Mouse (Mus musculus): ENCODE results near the gene Slc35a1. TPM values are rescaled to one million over a fixed set of nuclear protein-coding genes. Genes with fewer than 3 reads are reported as not detected.
"Not testable (repeated sequence)": the region's sequence is repeated elsewhere in the genome, so short reads cannot be mapped to it uniquely, and the experiment has no call there.

Gene Slc35a1
- 24.4 and 26.3 TPM in 2 replicates for total RNA-seq (2014; fragmentation: Nextera tagmentation)
- 24.8 and 29.1 TPM in 2 replicates for total RNA-seq (2017)

GRCm38 (mm10) chr4:34686874-34687567 is at the start of gene Slc35a1:
TSS of gene Slc35a1 (minus strand) at chr4:34687438.
- ATAC-seq (replicated peaks; ENCODE audit: low FRiP score, low TSS enrichment, poor library complexity, severe bottlenecking), result peak; percentile 92

DNA sequence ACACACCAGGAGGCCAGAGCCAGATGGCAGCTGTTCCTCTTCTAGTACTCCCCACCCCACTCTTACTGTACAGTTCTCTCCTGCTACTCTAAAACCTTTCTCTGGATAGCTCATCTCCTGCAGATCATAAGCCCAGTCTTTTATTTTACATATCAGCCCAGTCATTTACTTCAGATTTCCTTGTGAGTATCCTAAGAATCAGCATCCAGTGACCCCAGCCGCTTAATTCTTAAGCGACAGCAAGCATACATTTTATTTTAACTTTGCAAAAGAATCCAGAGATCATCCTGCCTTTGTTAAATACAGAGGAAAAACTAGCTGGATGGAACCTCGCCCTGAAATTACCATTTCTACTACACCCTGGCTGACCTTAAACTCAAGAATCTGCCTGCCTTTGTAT is 47.2 kb upstream of the Slc35a1 start:
- no peak for ATAC-seq (replicated peaks; ENCODE audit: low FRiP score, low TSS enrichment, poor library complexity, severe bottlenecking)

GRCm38 (mm10) chr4:34733415-34733814 is 46.2 kb upstream of the Slc35a1 start:
- ATAC-seq (replicated peaks; ENCODE audit: low FRiP score, low TSS enrichment, poor library complexity, severe bottlenecking), result not testable (repeated sequence)

- peak; percentile 98 for ATAC-seq (replicated peaks; ENCODE audit: low FRiP score, low TSS enrichment, poor library complexity, severe bottlenecking)
Observed at GRCm38 (mm10) chr4:34729851-34730341, 42.7 kb upstream of the Slc35a1 start, which contains the start of gene Cfap206. TSS of gene Cfap206 (minus strand) at chr4:34730206.

- ATAC-seq (replicated peaks; ENCODE audit: low FRiP score, low TSS enrichment, poor library complexity, severe bottlenecking), result not testable (repeated sequence)
Observed at GRCm38 (mm10) chr4:34725710-34726109, 38.5 kb upstream of the Slc35a1 start.

GRCm38 (mm10) chr4:34724306-34724705 is 37.1 kb upstream of the Slc35a1 start:
- no peak for ATAC-seq (replicated peaks; ENCODE audit: low FRiP score, low TSS enrichment, poor library complexity, severe bottlenecking)

DNA sequence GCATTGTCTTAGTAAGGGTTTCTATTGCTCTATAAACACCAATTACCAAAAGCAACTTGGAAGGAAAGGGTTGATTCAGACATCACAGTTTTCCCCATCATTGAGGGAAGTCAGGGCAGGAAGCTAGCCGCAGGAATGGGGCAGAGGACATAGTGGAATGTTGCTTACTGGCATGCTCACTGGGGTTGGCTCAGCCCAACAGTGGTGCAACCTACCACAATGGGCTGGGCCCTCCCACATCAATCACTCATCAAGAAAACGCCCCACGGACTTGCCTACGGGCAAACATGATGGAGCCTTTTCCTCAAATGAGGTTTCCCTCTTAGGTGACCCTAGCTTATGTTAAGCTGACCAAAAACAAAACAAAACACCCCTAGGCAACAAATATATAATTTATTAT is 35.9 kb upstream of the Slc35a1 start:
- no peak for ATAC-seq (replicated peaks; ENCODE audit: low FRiP score, low TSS enrichment, poor library complexity, severe bottlenecking)

GRCm38 (mm10) chr4:34720127-34720895 is 33.1 kb upstream of the Slc35a1 start:
- ATAC-seq (replicated peaks; ENCODE audit: low FRiP score, low TSS enrichment, poor library complexity, severe bottlenecking), result no peak

DNA sequence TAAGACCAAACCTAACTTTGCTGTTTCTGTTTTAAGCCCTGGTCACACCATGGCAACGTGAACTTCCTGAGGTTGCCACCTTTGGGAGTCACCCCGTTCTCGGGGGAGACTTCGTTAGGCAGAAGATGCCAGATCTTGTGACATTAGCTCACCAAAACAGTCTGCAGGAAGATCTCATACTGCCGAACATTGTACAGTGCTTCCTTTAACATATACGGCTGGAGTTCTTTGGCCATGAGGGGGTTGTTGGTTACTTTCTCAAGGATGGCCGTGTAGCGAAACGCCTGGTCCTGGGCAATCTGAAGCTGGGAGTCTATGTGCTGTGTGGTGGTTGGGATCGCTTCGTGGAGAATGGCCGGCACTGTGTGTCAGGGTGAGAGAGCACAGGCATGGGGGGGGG is 32.2 kb upstream of the Slc35a1 start:
- no peak for ATAC-seq (replicated peaks; ENCODE audit: low FRiP score, low TSS enrichment, poor library complexity, severe bottlenecking)

GRCm38 (mm10) chr4:34715062-34715461 is 27.8 kb upstream of the Slc35a1 start:
- ATAC-seq (replicated peaks; ENCODE audit: low FRiP score, low TSS enrichment, poor library complexity, severe bottlenecking), result no peak

DNA sequence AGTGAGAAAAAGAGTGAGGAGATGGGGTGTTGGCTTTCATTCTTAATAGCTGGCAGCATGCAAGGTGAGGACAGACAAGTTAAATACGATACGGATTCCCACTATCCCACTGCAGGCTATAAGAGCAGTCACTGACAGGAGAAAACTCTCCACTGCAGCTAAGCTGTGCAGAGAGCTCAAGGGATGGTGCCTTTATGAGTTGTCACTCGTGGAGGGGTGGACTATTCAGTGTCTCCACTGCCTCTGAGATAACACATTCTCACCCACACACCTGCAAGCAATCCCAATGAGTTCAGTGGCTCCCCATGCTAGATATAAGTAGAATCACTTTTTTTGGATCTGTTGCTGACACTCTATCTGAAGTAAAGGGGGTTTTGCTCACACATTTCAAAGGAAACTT is 20.9 kb upstream of the Slc35a1 start:
- no peak for ATAC-seq (replicated peaks; ENCODE audit: low FRiP score, low TSS enrichment, poor library complexity, severe bottlenecking)

- ATAC-seq (replicated peaks; ENCODE audit: low FRiP score, low TSS enrichment, poor library complexity, severe bottlenecking), result no peak
Observed at GRCm38 (mm10) chr4:34707248-34707647, 20.0 kb upstream of the Slc35a1 start.

DNA sequence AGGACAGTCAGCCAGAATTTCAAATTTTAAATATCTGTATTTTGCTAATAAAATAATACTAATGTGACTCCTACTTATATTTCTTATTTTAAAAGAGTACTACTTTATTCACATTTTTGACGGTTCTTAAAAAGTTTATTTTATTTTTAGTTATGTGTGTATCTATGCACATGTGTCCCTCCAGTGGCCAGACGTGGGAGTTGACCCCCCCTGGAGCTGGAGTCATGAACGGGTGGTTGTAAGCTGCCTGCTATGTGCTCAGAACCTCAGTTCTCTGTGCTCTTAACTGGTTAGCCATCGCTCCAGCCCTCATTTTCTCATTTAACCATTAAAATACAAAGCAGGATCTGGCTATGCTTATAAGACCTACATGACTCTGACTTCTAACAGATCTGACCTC is 15.8 kb upstream of the Slc35a1 start:
- 0 out of 2 replicates have a peak, but pooled peaks have one; percentile 59 for ATAC-seq (replicated peaks; ENCODE audit: low FRiP score, low TSS enrichment, poor library complexity, severe bottlenecking)

GRCm38 (mm10) chr4:34702231-34702630 is 15.0 kb upstream of the Slc35a1 start:
- ATAC-seq (replicated peaks; ENCODE audit: low FRiP score, low TSS enrichment, poor library complexity, severe bottlenecking), result no peak

- peak; percentile 71 for ATAC-seq (replicated peaks; ENCODE audit: low FRiP score, low TSS enrichment, poor library complexity, severe bottlenecking)
Observed at GRCm38 (mm10) chr4:34701528-34701927, 14.3 kb upstream of the Slc35a1 start.

GRCm38 (mm10) chr4:34688021-34688420 is 783 bp upstream of the Slc35a1 start:
- ATAC-seq (replicated peaks; ENCODE audit: low FRiP score, low TSS enrichment, poor library complexity, severe bottlenecking), result no peak

- ATAC-seq (replicated peaks; ENCODE audit: low FRiP score, low TSS enrichment, poor library complexity, severe bottlenecking), result peak; percentile 59
Observed at GRCm38 (mm10) chr4:34680530-34680929, 6.7 kb downstream of the Slc35a1 start.

DNA sequence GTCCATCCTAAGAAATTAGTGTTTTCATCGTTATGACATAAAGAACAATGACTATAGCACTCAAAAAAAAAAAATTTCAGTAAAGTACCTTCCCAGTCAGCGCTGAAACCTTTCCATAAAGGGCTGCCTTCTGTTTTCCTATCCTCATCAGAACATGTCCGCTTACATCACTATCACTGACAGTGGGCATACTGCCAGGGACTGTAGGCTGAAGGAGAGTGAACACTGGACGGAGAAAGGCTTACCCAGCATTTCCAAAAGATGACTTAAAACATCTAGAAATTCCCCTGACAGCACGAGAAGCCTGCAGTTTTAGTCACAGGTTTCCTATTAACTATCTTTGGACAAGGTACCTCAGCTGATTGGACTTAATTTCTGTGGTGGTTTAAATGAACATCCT is 13.5 kb downstream of the Slc35a1 start:
- no peak for ATAC-seq (replicated peaks; ENCODE audit: low FRiP score, low TSS enrichment, poor library complexity, severe bottlenecking)

DNA sequence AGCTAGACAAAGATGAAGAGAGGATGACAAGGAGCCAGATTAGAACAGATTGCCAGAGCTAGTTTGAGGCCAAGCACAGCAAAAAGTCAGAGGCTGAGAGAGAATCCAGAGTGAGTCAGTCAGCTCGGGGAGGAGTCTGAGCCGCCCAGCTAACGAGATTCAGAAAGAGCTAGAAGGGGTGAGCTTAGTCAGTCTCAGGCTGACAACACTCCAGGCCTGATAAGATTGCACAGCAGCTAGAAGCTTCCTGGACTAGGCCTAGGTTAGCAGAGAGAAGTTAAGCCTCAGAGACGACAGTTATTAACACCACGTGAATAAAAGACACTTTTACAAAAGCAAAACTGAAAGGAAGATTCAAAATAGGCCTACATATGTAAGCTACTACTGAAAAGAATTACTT is 19.3 kb downstream of the Slc35a1 start:
- no peak for ATAC-seq (replicated peaks; ENCODE audit: low FRiP score, low TSS enrichment, poor library complexity, severe bottlenecking)

GRCm38 (mm10) chr4:34661927-34662326 is 25.3 kb downstream of the Slc35a1 start:
- no peak for ATAC-seq (replicated peaks; ENCODE audit: low FRiP score, low TSS enrichment, poor library complexity, severe bottlenecking)

DNA sequence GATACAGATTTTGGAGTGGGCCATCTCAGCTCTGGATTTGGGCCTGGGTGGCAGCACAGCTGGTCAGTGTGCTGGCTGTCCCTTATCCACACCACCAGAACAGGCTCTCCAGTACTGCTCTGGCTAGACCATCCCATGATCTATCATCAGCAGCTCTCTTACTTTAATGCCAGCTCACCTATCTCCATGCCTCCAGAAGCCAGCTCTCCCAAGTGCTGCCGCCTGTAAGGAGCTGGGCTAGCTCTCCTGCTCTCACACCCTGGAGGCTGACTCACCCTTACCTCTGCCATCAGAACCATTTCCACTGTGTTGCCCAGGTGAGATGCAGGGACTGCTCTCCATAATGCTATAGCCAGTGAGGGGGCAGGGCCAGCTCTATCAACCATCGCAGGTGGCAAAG is 25.7 kb downstream of the Slc35a1 start:
- ATAC-seq (replicated peaks; ENCODE audit: low FRiP score, low TSS enrichment, poor library complexity, severe bottlenecking), result no peak
